Mouse (Mus musculus) forebrain, embryonic 16.5 days (tissue): ENCODE results near the gene Fahd1. TPM values are rescaled to one million over a fixed set of nuclear protein-coding genes. Genes with fewer than 3 reads are reported as not detected.

ENCODE experiments used
- ATAC-seq: fragments of 200-750 bp; cut with Nextera tagmentation; 2 replicates; pipeline ENCODE4 v1.8.0; 2017; ENCODE audit warnings: mild to moderate bottlenecking, moderate library complexity
- H3K27ac ChIP-seq: fragments of 300-500 bp; sonication (generic); 2 replicates; pipeline ENCODE4 v1.5.1; 2014; ENCODE audit warnings: low read length, control low read depth
- H3K27me3 ChIP-seq: fragments of 300-500 bp; sonication (generic); replicated peaks from 2 replicates; pipeline ENCODE4 v1.6.1; 2014; ENCODE audit warnings: low read length; ENCODE audit not compliant: control insufficient read depth, insufficient read depth
- H3K36me3 ChIP-seq: fragments of 300-500 bp; sonication (generic); 2 replicates; pipeline ENCODE4 v1.6.1; 2014; ENCODE audit not compliant: control insufficient read depth, insufficient read depth
- H3K4me1 ChIP-seq: fragments of 300-500 bp; sonication (generic); replicated peaks from 2 replicates; pipeline ENCODE4 v1.6.1; 2014; ENCODE audit warnings: low read length; ENCODE audit not compliant: control insufficient read depth, insufficient read depth
- H3K4me2 ChIP-seq: fragments of 300-500 bp; sonication (generic); 2 replicates; pipeline ENCODE4 v1.6.1; 2014; ENCODE audit warnings: mild to moderate bottlenecking, low read length, control low read depth
- H3K4me3 ChIP-seq: fragments of 300-500 bp; sonication (generic); replicated peaks from 2 replicates; pipeline ENCODE4 v1.5.1; 2014; ENCODE audit warnings: mild to moderate bottlenecking, low read length, control low read depth
- H3K9ac ChIP-seq: fragments of 300-500 bp; sonication (generic); replicated peaks from 2 replicates; pipeline ENCODE4 v1.6.1; 2014; ENCODE audit warnings: low read depth, low read length, control low read depth
- H3K9me3 ChIP-seq: fragments of 300-500 bp; sonication (generic); 2 replicates; pipeline ENCODE4 v1.6.1; 2016; ENCODE audit warnings: low read length; ENCODE audit not compliant: control insufficient read depth
- WGBS: fragments of 180-500 bp; shearing (Covaris S2); extraction: QIAGEN DNeasy Blood & Tissue Kit; methylation state at CpG from one replicate; pipeline ENCODE4 v1.1.7; 2014; 5-methylcytosine and 5-hydroxymethylcytosine counted together
- polyA plus RNA-seq: library from polyadenylated mRNA; unstranded; fragments of >200 nt; fragmentation: Nextera tagmentation; extraction: Ambion mirVana; gene quantifications from 2 replicates; pipeline ENCODE4 v1.2.1, GENCODE M21; 2015

Fahd1 gene
- polyA plus RNA-seq, 1 experiment from 2014 or later, result 14.4 TPM

DNA sequence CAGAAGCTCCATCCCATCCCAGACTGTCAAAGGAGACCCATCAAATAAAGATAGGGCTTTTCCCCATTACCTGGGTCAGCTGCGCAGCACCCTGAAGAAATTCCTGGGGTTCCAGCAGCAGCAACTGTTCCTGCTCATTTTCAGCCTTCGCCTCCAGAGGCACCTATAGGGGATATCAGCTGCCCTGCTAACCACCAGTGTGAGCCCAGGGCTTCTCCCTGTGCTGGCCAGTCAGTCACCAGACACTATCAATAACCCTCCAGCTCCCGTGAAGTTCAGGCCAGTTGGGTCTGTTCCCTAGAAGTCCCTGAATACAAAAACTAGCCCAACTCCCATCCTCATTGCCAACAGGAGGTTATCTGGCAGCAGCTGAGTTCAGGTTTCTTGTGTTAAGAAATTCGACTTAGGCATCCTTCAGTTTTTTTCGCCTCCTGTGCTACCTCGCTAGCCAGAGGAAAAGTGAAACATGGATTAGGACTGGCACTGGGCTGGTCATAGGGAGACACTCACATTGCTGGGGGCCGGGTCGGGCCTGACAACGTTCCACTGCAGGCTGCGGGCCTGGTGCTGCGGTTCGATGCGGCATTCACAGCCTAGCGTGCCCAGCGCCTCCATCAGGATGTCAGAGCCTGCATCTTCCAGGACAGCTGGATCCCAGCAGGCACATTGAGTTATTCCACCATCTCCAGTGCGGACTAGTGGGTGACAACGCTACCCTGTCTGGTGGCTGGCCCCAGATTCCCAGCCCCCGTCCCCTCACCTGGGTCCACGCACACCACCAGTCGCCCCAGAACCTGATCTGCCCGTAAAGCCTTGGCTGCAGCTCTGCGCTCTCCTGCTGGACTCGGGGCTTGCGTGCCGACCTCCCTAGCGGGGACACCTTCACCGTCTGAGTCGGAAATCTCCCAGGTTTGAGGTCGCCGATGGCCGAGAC, 44.2 kb upstream of the Fahd1 start:
- no peaks in the 10 kb centered on the region for H3K9me3 ChIP-seq
- ATAC-seq, result no peak
- H3K36me3 ChIP-seq, result peaks cover 29% of the 10 kb centered on the region
- 11% methylated on average over 31 of the region's 31 CpGs for WGBS
- H3K27me3 ChIP-seq, result no peaks in the 10 kb centered on the region
- peak overlapping the region; percentile 87 for H3K4me3 ChIP-seq
- peak overlapping the region; percentile 84 for H3K9ac ChIP-seq
- peaks cover 31% of the 10 kb centered on the region for H3K4me1 ChIP-seq
- H3K4me2 ChIP-seq, result peak overlapping the region; percentile 92
- H3K27ac ChIP-seq, result peak overlapping the region; percentile 77

DNA sequence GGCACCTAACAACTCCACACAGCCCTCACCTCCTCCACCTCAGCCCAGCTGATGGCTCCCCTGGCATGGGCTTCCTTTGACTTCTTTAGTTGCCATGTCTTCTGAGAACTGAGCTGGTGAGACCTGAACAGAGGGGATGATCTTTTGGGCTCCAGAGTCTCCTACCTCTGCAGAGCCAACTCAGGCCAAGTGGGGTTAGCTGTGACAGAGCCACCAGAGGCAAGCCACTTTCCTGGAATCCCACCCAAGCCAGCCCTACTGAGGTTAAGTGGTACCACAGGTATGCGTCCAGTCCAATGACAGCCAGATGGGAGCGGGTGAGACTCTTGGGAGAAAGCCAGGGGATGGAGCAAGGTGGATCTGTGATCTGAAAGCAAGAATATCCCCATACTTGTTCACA, 43.1 kb upstream of the Fahd1 start:
- H3K4me2 ChIP-seq, result no peak overlapping the region
- H3K4me3 ChIP-seq, result no peak overlapping the region
- peaks cover 31% of the 10 kb centered on the region for H3K4me1 ChIP-seq
- WGBS, result 98% methylated on average over 2 of the region's 2 CpGs
- no peak overlapping the region for H3K9ac ChIP-seq
- no peak overlapping the region for H3K27ac ChIP-seq
- peaks cover 22% of the 10 kb centered on the region for H3K36me3 ChIP-seq
- H3K27me3 ChIP-seq, result no peaks in the 10 kb centered on the region
- no peak for ATAC-seq
- H3K9me3 ChIP-seq, result no peaks in the 10 kb centered on the region

DNA sequence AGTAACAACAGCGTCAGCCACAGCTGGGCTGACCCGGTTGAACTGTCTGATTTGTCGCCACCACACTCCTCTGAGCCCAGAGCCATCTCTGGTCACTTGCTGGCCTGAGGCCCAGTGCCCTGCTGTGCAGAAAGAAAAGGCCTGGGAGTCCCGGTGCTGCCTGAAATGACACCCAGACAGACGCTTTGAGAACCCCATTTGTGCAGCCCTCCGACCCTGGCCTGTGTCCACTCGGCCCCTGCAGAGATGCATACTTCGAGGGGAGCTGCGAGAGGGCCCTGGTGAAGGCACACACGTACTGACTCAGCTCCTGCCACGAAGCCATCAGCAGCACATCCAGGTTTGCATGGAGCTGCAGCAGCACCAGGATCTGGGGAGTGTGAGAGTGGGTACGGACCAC, 42.6 kb upstream of the Fahd1 start:
- ATAC-seq, result no peak
- Histone ChIP-seq H3K9ac (no peak overlapping the region), H3K9me3 (no peaks in the 10 kb centered on the region), H3K27ac (no peak overlapping the region), H3K4me3 (no peak overlapping the region), H3K4me2 (no peak overlapping the region), H3K4me1 (peaks cover 34% of the 10 kb centered on the region), H3K36me3 (peaks cover 22% of the 10 kb centered on the region), H3K27me3 (no peaks in the 10 kb centered on the region)
- WGBS, result 87% methylated on average over 12 of the region's 12 CpGs

DNA sequence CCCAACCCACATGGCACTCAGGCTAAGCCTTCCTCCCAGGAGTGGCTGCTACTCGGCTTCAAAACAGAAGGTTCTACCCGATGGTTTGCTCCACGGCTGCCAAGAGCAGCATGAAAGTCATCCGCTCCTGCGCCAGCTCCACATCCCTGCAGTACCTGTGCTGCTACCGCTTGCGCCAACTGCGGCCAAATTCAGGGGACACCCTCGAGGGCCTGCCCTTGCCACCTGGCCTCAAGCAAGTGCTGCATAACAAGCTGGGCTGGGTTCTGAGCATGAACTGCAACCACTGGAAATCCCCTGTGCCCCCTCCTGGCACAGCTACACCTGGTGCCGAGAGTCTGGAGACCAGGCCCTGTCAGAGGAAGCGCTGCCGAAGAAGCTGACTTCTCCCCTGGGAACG, 41.2 kb upstream of the Fahd1 start:
- ATAC-seq, result no peak
- Histone ChIP-seq H3K9ac (no peak overlapping the region), H3K4me1 (peaks cover 31% of the 10 kb centered on the region), H3K9me3 (no peaks in the 10 kb centered on the region), H3K27ac (no peak overlapping the region), H3K36me3 (peaks cover 22% of the 10 kb centered on the region), H3K4me3 (no peak overlapping the region), H3K27me3 (no peaks in the 10 kb centered on the region), H3K4me2 (no peak overlapping the region)
- WGBS, result 84% methylated on average over 13 of the region's 13 CpGs

DNA sequence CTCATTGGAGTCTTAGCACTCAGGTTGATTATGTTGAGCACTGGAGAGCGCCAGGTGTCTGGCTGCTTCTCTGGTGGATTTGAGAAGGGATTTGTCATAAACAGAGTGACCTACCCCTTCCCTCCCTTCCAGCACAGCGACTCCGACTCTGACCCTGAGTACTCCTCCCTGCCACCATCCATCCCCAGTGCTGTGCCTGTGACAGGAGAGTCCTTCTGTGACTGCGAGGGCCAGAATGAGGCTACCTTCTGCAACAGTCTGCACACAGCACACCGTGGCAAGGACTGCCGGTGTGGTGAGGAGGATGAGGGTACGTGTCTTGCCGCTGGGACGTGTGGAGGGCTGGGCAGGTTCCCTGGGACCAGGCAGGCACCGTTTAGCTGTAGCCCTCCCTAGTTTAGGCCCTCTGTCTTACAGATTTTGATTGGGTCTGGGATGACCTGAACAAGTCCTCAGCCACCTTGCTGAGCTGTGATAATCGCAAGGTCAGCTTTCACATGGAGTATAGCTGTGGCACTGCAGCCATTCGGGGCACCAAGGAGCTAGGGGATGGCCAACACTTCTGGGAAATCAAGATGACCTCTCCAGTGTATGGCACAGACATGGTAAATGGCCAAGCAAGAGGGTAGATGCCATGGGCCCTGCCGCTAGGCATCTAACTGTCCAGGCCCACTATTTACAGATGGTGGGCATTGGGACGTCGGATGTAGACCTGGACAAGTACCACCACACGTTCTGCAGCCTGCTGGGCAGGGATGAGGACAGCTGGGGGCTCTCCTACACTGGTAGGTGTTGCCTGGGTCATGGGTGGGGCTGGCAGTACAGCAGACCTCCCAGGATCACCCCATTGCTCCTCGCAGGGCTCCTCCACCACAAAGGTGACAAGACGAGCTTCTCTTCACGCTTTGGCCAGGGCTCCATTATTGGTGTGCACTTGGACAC, 40.3 kb upstream of the Fahd1 start:
- H3K36me3 ChIP-seq, result peaks cover 22% of the 10 kb centered on the region
- no peak for ATAC-seq
- 86% methylated on average over 19 of the region's 19 CpGs for WGBS

DNA sequence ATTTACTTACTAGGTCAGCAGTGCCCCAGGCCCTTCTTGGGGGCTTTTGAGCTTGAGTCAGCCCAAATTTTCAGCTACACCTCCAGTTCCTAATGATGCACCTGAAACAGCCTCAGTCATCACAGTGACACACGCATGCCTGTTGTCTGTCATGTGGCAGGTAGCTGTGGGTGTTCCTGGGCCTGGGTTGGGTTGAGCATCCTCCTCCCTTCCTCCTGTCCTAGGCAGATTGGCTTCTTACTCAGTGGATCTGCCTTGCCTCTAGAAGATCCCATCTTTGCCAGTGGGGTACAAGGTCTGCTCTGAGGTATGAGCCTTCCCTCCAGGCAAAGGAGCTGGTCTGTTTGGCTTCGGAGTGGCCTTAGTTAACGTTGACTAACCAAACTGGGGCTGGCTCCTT, 38.7 kb upstream of the Fahd1 start:
- no peaks in the 10 kb centered on the region for H3K27me3 ChIP-seq
- H3K4me1 ChIP-seq, result peaks cover 26% of the 10 kb centered on the region
- no peak overlapping the region for H3K4me2 ChIP-seq
- no peak overlapping the region for H3K4me3 ChIP-seq
- WGBS, result 92% methylated on average over 3 of the region's 3 CpGs
- no peaks in the 10 kb centered on the region for H3K9me3 ChIP-seq
- no peak overlapping the region for H3K9ac ChIP-seq
- H3K36me3 ChIP-seq, result peaks cover 22% of the 10 kb centered on the region
- no peak overlapping the region for H3K27ac ChIP-seq
- ATAC-seq, result no peak

More for the DNA sequence above, 40.3 kb upstream of the Fahd1 start:
- Histone ChIP-seq H3K27ac (no peak overlapping the region), H3K9me3 (no peaks in the 10 kb centered on the region), H3K4me3 (no peak overlapping the region), H3K27me3 (no peaks in the 10 kb centered on the region), H3K4me2 (no peak overlapping the region), H3K4me1 (peaks cover 28% of the 10 kb centered on the region), H3K9ac (no peak overlapping the region)

DNA sequence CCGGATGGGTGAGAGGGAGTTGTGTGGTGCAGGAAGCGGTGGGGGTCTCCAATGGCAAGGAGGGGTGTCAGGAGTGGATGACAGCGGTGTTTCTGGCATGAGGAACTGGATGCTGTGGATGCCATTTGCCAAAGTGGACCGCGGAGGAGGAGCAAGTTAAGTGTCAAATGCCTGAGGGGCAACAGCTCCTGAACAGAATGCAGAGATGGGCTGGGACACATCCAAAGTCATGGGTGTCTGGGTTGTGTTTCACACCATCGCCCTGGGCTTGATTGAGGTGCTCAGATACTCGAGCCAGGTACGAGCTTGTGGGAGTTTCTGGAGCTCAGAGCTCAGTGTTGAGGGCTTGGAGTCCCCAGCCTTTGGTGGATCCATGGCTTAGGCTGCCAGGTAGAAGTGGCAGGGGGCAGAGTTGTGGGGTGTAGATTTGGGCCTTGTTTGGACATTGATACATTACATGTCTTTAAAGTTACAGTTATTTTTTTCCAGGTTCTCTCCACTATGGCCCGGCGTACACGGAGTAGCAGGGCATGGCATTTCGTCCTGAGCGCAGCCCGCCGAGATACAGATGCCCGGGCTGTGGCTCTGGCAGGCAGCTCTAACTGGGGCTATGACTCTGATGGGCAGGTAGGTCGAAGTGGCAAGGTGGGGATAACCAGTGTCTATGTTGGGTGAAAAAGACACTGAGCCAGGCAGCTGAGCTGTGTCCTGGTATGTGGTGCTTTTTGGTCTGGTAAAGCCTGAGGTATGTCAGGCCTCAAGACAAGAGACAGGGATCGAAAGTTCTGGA, 37.3 kb upstream of the Fahd1 start:
- WGBS, result 65% methylated on average over 18 of the region's 18 CpGs
- H3K27ac ChIP-seq, result no peak overlapping the region

DNA sequence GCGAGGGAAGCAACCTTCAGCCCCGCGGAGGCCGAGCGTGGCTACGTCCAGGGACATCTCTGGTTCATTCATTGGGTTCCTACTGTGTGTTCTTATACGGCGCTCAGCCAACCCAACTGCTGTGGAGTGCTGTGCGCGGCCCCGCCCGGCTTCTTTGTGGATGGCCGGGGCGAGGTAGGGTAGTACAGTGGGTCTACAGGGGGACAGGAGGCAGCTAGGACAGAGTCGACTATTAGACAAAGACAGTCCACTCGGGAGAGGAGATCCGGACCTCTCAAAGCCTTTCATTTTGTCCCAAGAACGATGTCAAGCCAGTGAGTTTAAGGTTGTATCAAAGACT, 36.7 kb upstream of the Fahd1 start:
- H3K27ac ChIP-seq, result peak overlapping the region; percentile 57
- H3K4me1 ChIP-seq, result peaks cover 24% of the 10 kb centered on the region
- no peaks in the 10 kb centered on the region for H3K27me3 ChIP-seq
- H3K9me3 ChIP-seq, result no peaks in the 10 kb centered on the region
- H3K4me2 ChIP-seq, result peak overlapping the region; percentile 94
- under 1% methylated on average over 18 of the region's 18 CpGs for WGBS
- ATAC-seq, result peak; percentile 29
- peak overlapping the region; percentile 89 for H3K9ac ChIP-seq
- H3K36me3 ChIP-seq, result peaks cover 16% of the 10 kb centered on the region
- peak overlapping the region; percentile 86 for H3K4me3 ChIP-seq

More for the DNA sequence above, 37.3 kb upstream of the Fahd1 start:
- no peak for ATAC-seq
- Histone ChIP-seq H3K4me1 (peaks cover 24% of the 10 kb centered on the region), H3K9ac (peak overlapping the region; percentile 89), H3K36me3 (peaks cover 18% of the 10 kb centered on the region), H3K27me3 (no peaks in the 10 kb centered on the region), H3K4me2 (peak overlapping the region; percentile 94), H3K4me3 (peak overlapping the region; percentile 86), H3K9me3 (no peaks in the 10 kb centered on the region)
